Mouse (Mus musculus) frontal cortex, adult 2 months (tissue): ENCODE data around the gene Actr3. TPM values are rescaled to one million over a fixed set of nuclear protein-coding genes. Genes with fewer than 3 reads are reported as not detected.

Source experiments
- DNase-seq, 2 experiments: peaks; one replicate each; pipeline ENCODE4 v3.0.0; 2022; ENCODE audit warnings: low spot score in 1 of 2; ENCODE audit errors: extremely low spot score in 1 of 2
- polyA plus RNA-seq: library from polyadenylated mRNA; depleted of rRNA; stranded (reverse); fragments of >200 nt; gene quantifications from 2 replicates; pipeline ENCODE4 v1.2.3, GENCODE M21; 2012; rRNA removed

The Actr3 gene
- polyA plus RNA-seq, 1 experiment: 107 TPM

GRCm38 (mm10) chr1:125372855-125373254 is 62.7 kb downstream of the Actr3 start:
- peak in 1 of 2 experiments; percentile 78 for DNase-seq

GRCm38 (mm10) chr1:125370779-125371178 is 64.7 kb downstream of the Actr3 start:
- DNase-seq: peak; percentile 39 to 83

- DNase-seq: no peak
Observed at GRCm38 (mm10) chr1:125365576-125365975, 70.0 kb downstream of the Actr3 start.

- DNase-seq: no peak
Observed at GRCm38 (mm10) chr1:125351416-125352037, 84.0 kb downstream of the Actr3 start.

- DNase-seq: no peak
Observed at GRCm38 (mm10) chr1:125350843-125351242, 84.7 kb downstream of the Actr3 start.

- no peak for DNase-seq
Observed at GRCm38 (mm10) chr1:125345854-125346253, 89.7 kb downstream of the Actr3 start.

GRCm38 (mm10) chr1:125345448-125345847 is 90.1 kb downstream of the Actr3 start:
- DNase-seq: no peak

GRCm38 (mm10) chr1:125343105-125343504 is 92.4 kb downstream of the Actr3 start:
- DNase-seq: no peak

Other genes with a start within 250 kb of the Actr3 start
- 18.8 and 23.2 TPM in 2 replicates for gene Slc35f5, start 124.9 kb upstream of the Actr3 start, polyA plus RNA-seq
- gene Gpr39, start 241.3 kb upstream of the Actr3 start, polyA plus RNA-seq: 0.06 and 0.10 TPM in 2 replicates